Mouse (Mus musculus): ENCODE data around the gene Bpnt1.

Bpnt1 gene

DNA sequence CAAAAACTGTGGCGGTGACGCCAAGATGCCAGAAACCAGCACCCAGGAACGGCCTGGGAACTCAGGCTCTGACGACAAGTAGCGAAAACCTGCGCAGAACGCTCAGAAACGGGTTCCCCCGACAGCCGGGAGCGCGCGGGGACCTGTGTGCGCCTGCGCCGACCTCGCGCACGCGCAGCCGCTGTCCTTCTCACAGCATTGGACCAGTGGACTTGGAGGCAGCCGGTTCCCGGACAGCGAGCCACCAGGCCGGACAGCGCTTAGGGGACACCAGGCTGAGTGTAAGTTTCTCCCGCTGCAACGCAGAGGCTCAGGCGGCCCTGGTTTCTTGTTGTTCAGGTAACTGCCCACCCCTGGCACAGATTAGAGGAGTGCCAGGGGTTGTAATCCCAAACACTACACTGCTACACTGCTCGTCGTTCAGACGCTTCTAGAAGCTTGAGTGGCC is at the start of gene Bpnt1:
Gene Bpnt1 (plus strand): TSS at position 167 of the 448 bp plus-strand sequence.
- in situ Hi-C loops (cut with MboI, MseI) = no loop called here

DNA sequence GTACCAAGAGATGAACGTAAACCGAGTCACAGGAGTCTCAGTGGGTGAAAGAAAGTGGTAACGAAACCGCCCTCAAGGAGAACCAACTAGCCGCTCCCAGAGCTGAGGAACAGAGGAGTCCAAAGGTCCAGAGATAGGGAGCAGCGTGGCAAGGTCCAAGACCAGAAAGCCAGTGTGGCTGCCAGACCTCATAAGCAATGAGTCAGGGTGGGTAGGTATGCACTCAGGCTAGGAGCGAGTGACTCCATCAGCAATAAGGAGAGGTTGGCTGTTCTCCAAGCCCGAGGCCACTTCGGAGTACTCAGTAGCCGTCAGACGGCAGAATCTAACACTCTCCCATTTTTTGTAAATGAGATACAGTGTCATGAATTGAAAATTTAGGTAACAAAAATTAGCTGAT is 49.1 kb upstream of the Bpnt1 start:
- in situ Hi-C loops (cut with MboI, MseI) = no loop called here

DNA sequence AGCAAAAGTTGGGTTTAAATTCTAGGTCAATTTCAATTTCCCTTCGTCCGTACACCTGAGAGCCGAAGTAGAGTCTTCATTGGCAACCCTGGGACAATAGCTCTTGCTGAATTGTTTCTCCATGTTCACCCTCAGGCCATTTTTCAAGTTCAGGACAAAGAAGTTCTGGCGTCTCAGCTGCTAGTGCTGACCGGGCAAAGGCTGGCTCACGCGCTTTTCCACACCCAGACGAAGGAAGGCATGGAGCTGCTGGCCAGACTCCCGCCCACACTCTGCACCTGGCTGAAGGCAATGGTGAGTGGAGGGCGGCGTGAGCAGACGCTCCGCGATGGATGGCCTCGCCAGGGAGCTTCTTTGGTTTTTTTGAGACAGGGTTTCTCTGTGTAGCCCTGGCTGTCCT is 48.7 kb upstream of the Bpnt1 start:
- in situ Hi-C loops (cut with MboI, MseI) = no loop called here

DNA sequence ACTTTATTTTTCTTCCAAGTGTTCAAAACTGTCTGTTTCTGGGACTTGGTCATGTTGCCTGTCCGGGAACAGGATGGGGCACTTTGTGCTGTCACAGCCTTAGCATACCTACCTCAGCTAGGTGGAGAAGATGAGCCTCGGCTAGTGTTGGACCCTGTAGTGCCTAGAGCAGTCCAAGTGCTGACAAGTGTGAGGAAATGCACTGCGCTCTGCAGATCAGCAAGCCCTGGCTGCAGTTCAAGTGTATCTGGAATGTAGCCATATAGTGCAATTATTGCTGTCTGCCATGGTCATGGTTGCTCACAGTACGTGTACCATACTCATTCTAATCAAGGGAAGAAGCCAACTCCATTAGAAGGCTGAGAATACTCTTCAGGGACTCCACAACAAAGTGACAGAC is 47.2 kb upstream of the Bpnt1 start:
- in situ Hi-C loops (cut with MboI, MseI) = no loop called here

DNA sequence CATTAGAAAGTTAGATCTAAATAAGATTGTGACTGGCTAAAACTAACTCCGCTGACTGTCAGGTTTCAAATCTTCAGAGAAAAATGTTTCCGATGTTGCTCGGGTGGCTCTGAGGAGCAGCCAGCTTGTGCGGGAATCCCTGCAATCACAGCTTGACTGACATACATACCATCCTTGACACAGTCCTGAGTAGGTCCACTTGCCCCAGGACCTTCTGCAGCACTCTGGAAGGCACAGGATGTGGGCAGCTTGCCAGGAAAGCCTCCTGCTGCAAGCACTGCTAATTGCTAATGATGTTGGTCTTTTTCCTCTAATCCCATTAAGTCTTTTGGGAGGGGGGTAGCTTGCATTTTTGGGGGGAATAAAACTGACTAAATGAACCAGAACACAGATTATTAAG is 46.8 kb upstream of the Bpnt1 start:
- in situ Hi-C loops (cut with MboI, MseI) = no loop called here

DNA sequence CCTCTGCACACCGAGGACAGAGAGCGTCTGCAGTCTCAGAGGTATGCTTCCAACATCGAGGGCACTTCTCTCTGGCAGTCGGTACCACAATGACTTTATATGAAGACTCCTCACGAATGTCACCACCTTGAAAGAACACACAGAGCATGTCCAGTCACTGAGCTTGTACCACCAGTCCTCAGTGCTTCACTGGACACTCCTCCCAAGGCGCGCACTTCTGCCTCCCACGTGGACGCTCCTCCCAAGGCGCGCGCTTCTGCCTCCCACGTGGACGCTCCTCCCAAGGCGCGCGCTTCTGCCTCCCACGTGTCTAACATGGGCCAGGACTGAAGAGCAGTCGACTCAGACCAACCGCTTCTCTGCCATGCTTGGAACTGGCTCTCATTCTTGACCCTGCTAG is 44.9 kb upstream of the Bpnt1 start:
- in situ Hi-C loops (cut with MboI, MseI) = no loop called here

DNA sequence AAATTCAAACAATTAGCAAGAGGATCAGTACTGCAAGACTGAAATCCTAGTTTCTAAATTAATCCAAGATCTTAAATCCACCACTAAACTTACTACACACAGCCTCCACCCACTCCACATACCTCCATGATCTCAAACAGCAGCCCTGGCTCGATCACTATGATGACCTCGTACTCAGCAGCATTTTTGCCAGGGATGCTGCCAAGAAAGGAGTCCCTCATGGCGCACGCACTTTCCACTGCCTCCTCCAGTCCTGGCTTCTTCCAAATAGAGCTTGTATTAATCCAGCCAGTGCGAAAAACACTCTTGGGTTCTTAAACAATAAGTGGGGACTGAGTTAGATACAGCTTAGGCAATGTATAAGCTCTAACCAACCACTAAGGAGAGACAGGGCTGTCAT is 42.7 kb upstream of the Bpnt1 start:
- in situ Hi-C loops (cut with MboI, MseI) = no loop called here

DNA sequence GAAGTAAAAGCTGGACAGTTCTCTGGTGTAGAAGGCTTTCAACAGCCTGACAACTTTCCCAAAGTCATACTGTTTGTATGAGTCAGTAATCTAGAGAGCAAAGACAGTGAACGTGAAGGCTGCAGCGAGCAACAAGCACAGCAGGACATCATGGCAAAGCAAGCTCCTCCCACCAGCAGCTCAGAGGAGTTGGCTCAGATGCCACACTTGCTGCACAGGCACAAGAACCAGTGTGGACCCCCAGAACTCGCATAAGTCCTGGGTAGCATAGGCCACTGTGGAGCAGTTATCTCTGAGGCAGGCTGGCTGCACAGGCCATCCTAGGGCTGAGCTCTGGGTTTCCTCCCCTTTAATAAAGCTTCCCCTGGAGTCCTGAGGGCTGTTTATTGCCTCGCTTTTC is 40.6 kb upstream of the Bpnt1 start:
- in situ Hi-C loops (cut with MboI, MseI) = no loop called here

DNA sequence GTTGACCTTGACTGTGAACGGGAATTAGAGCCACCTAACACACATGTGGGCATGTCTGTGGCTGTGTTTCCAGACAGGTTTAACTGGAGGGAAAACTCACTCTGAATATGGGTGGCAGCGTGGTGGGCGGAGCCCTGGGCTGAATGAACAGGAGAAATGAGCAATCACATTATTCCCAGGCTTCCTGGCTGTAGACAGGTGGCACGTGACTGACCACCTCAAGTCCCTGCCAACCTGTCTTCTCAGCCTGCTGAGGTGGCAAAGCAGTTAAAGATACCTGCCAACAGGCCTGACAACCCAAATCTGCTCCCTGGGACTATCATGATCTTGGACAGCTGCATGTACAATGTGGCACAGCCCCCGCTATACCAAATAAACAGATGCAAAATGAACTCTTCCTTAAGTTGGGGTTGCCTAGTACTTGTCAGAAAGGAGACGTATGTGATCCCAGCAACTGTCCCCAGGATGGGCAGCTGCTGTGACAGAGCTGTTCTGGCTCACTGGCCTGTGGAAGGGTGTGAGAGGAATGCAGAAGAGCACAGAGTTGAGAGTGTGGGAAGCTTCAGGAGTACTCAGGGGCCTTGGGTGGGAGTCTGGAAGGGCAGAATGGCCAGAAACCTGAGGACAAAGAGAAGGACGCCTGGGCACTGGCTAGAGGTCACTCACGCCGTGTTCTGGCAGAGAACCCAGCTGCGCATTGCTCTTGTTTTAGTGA is 39.1 kb upstream of the Bpnt1 start:
- in situ Hi-C loops (cut with MboI, MseI) = no loop called here

DNA sequence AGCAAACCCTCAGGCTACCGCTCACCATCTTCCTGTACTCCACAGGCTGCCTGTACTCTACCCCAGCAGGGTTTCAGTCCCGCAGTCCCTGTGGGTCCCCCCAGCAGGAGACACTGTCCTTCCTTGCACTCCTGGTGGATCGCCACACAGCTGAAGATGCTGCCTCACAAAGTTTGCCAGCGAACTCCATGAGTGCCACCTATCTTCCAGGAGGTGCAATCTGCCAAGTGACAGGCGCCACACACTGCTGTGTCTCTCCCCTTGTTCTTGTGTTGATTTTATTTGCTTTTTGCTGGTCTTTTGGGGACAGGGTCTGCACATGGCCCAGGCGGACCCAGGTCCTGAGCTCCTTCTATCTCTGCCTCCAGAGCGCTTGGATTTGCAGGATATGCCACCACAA is 35.1 kb upstream of the Bpnt1 start:
- in situ Hi-C loops (cut with MboI, MseI) = no loop called here

DNA sequence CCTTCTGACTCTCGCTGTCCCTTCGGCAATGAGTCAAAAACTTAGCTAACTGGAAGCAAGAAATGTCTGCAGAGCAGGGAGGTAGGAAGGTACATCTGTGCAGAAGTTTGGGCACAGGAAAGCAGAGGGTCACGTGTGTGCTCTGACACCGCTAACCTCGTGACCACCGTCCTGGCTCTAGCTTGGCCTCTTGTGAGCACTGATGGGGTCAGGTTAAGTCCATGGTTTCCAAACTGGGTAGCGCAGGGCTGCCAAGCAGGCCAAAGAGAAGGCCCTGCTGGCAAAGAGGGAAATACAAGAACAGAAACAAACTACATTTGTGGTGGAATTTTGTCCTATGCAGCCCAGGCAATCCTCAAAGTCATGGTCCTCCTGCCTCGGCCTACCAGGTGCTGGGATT is 33.5 kb upstream of the Bpnt1 start:
- in situ Hi-C loops (cut with MboI, MseI) = no loop called here

DNA sequence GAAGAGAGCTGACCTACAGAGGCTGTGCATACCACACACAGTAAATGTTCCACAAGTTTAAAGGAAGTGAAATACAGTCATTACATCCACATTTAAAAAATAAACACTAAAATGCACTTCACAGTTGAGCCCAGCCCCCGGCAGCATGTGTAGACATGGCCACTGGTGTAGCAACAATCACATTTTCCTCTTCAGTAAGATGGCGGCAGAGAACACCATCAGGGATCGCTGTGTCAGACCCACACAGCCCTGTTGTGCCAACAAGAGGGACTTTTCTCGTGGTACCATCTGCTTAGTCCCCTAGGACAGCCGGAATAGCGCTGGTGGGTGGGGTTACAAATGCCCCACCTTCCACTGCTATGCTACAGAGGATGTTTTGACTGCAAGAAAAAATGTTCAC is 29.1 kb upstream of the Bpnt1 start:
- in situ Hi-C loops (cut with MboI, MseI) = no loop called here

DNA sequence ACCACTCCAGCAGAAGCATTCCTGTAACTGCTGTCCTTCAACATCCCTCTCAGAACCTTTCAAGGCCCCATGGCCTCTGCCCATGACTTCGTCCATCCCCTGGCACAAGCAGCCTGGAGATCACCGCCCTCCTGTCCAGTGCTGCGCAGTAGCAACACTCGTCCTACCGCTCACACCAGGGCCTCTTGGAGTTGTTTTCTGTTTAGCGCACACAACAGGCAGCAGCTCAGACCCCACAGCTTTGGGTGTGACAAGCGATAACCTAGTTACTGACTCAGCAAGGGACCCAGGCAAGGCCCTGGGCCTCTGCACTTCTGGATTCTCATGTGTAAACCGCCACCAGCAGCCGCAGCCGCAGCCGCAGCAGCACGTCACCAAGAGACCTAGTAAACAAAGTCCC is 25.1 kb upstream of the Bpnt1 start:
- in situ Hi-C loops (cut with MboI, MseI) = no loop called here

DNA sequence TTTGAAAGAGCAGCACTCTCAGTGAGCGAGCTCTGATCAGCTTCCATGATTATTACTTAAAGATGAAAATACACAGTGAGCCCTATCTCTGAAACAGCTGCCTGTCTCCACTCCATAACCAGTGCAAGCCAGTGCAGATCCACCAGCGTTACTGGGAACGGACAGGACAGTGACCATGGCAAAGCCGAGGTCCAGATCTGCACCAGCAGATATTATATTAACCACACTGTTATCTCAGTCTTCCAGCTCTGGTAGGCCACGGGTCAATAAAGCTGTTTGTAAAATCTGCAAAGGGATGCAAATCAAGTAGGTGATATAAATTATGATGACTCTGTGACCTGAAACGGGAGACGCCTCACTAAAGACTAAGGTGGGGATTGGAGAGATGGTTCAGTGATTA is 24.3 kb upstream of the Bpnt1 start:
- in situ Hi-C loops (cut with MboI, MseI) = no loop called here

DNA sequence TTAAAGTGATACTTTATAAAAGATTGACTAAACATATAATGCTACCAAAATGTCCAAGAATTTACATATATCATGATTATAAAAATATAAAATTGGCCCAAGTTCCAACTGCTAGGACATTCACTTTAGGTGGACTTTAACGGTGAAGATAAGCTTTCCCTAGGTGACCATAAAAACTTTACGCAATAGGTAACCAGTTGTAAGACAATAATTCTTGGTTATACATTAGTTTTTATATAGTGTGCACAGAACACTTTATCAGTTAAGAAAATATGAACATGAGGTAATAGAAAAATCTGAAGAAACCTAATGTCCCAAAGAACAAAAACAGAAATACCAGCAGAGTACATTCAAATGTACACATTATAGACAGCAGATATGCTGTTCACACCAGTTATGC is 23.6 kb upstream of the Bpnt1 start:
- in situ Hi-C loops (cut with MboI, MseI) = no loop called here

DNA sequence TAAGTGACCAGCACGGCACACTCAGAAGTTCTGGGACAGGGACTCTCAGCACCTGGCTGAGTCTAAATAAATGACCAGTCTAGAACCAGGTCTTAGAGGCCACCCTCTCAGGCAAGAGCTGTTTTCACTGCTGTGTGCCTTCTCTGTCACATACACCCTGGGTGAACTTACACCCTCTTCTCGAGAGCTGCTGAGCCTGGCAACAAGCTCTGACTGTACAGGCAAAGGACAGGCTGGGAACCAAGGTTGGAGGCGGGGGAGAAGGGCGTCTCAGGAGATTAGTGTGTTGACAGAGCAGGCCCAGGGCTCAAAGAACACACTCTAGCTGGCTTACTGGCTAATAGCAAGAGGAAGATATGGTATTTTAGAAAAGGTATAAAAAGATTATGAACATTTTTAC is 23.0 kb upstream of the Bpnt1 start:
- in situ Hi-C loops (cut with MboI, MseI) = no loop called here

DNA sequence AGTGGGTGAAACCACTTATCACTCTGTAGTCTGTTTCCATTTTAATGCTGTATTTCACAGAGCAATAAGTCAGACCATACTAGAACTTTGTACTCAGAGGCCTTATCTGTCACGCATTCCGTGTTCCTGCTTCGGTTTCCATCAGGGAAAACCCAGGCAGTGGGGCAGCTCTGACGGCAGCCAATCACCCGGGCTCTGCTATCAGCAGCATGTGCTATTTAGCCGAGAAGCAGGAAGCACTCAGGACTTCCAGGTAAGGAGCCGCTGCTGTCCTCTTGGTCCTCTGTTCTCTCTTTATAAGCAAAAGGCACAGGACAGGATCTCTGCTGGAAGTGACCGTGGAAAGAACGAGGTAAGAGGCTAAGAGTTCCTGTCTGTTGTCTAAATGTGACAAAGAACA is 20.0 kb upstream of the Bpnt1 start:
- in situ Hi-C loops (cut with MboI, MseI) = no loop called here

DNA sequence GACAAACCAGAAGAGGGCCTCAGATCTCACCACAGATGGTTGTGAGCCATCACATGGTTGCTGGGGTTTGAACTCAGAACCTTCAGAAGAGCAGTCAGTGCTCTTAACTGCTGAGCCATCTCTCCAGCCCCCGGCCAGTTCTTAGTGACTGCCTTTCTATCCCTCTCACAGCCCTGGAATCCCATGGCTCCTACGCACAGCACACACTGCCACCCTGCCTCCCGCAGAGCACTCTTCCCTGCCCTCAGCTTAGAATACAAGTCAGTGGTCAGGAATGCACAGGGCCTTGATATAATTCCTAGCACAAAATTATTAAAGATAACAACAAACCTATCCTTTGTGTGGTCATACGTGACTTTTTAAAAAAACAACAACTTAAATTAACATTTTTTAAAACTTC is 17.4 kb upstream of the Bpnt1 start:
- in situ Hi-C loops (cut with MboI, MseI) = no loop called here

DNA sequence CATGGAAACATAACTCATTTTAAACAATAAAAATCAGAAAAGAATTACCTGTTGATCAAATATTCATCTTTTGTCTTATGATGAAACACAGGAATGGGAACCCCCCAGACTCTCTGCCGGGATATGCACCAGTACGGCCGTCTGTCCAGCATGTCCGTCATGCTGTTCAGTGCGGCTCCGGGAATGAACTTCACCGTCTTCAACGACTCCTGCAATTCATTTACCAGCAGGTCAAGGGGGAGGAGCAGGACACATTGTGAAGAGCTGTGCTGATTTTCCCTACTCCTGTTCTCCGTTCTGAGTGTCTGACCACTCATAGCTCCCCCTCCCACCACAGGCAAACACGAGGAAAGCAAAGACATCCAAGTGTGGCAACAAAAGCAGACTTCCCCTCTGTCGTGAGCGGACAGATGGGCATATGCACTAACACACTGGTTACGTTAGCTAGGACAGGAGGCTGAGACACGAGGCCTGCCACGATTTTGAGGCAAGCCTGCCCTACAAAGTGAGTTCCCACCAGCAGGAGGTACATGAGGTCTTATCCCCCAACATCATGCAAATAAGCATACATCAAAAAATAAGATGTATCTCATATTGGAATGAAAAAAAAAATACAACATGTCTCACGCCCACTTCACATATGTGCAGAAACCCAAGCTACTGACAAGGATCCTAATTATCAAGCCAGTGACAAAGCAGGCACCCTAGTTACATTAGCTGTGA is 15.9 kb upstream of the Bpnt1 start:
- in situ Hi-C loops (cut with MboI, MseI) = no loop called here

DNA sequence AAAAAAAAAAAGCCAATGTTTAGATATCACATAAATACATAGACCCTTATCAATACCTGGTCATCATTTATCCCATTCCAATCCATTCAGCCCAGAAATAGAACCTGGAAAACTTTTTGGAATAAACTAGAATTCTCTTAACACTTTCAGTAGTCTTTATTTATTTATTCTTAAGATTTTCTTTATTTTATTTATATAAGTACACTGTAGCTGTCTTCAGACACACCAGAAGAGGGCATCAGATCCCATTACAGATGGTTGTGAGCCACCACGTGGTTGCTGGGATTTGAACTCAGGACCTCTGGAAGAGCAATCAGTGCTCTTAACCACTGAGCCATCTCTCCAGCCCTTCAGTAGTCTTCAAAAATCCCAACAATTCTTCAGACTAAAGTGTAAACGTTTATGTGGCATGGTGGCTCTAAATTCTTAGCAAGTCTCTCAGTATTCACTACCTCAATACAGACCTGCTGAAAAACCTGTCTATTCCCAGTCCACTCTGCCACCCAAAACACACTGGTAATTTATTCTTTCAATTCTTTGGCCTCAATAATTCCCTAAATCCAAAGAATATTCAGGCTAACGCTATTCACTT is 4.1 kb upstream of the Bpnt1 start:
- in situ Hi-C loops (cut with MboI, MseI) = loop anchor here (10.0 kb wide), 1 partner anchor 123 kb away; the partner anchor contains the start of gene Rab3gap2

DNA sequence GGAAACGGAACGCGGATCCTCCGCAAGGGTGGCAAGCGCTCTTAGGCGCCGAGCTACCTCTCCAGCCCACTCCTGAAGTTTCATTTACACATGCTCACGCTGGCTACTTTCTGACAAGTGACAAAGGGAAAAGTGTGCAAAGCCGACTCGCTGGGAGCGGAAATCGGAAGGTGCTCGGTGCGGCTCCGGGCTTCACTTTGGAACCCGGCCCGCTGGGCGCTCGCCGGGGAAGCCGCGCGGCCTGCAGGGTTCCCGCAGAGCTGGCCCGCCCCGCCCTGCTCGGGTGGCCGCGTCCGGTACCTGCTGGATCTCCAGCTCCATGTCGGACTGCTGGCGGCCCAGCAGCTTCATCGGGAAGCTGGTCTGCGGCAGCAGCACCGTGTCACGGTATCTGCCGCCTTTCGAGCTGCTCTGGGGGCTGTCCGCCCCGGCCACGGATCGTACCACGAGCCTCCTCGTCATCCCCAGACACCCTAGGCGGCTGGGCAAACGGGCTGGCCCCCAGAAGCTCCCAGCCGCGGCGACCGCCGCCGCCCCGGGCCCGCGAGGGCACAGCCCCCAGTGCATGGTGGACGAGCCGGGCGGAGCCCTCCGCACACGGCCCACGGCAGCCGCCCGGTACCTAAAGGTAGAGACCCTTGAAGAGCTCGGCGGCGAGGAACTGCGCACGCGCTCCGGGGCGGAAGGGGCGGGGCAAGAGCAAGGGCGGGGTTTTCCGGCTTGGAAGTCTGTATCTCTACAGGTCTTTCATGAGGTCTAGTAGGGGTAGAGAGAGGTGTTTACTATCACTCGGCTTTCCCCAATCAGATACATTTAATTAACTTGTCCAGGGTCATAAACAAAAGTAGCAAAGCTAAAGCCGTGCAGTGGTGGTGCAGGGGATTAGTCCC is 3.0 kb upstream of the Bpnt1 start, which contains the start of gene Iars2:
Gene Iars2 (minus strand): TSS at position 676 of the 890 bp plus-strand sequence.
- in situ Hi-C loops (cut with MboI, MseI) = loop anchor here (10.0 kb wide), 1 partner anchor 124 kb away; the partner anchor contains the start of gene Rab3gap2

DNA sequence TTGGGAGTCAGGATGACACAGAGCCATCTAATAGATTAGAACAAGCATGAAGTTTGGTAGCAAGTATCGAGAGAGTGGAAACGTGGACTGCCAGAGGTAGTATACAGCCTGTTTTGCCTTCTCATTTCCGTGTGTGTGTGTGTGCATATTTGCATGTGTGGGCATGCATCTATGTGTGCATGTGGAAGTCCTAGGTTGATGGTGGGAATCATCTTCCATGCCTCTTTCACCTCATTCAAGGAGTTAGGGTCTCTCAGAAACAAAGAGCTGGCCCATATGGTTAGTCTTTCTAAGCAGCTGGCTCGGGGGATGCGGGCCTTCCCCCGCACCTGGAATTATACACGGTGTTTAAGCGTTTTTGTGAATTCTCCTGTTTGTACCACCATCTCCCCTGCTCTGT is 2.1 kb upstream of the Bpnt1 start:
- in situ Hi-C loops (cut with MboI, MseI) = loop anchor here (10.0 kb wide), 1 partner anchor 125 kb away; the partner anchor contains the start of gene Rab3gap2

Measured in regulatory T cell (primary cell).